Mouse (Mus musculus): ENCODE data around the gene Thyn1. TPM values are rescaled to one million over a fixed set of nuclear protein-coding genes. Genes with fewer than 3 reads are reported as not detected.

Thyn1 gene
- polyA plus RNA-seq, 1 experiment, result 2.1 TPM

DNA sequence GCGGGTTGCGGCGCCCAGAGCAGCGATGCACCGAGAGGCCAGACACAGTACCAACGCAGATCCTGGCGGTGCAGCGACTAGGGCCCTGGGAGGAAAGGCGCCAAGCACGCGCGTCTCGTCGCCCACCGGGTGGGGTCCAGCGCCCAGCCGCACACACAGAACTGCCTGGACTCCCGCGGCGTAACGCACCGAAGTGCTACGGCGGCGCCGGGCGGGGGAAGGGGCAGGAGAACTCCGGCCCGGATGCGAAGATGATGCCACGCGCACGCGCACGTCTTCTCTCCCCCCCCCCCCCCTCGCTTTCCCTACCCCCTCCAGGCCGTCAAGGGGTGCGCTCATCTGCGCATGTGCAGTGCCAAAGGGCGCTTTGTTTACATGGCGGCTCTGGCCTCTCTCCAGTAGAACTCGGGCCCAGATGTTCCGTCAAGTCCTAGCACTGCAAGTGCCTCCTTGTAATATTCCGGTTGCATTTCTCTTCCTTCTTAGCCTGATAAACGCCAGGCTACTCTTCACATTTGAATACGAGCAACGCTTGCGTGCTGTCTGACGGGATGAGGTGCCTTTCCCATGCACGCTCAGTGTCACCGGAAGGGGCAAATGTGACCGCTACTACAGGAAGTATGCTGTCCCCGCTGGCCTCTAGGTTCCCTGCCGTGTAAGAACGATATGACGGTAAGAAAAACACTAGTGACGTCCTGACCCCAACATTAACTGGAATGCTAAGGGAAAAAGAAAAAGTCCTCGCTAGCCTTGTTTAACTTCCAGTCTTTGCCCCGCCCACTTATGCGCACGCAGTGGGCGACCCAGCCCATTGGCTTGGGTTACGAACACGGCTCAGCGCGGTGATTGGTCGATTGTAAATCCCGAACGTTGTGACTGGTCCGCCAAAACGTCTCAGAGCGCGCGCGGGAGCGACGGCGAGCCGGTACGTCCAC lies 30.6 kb downstream of the Thyn1 start, which contains the start of the genes Vps26b and Ncapd3:
Vps26b (minus strand) TSS at position 238 of the 935 bp plus-strand sequence.
Ncapd3 (plus strand) TSS at position 348 of the 935 bp plus-strand sequence.
- Histone ChIP-seq H3K4me3 (ENCODE audit: low read depth, low read length) (peak within 1 kb of the TSS; percentile 81), H3K4me1 (ENCODE audit: control insufficient read depth, insufficient read depth, insufficient read length, low read length) (peaks cover 10% of the 10 kb centered on the region), H3K36me3 (ENCODE audit: control insufficient read depth, insufficient read depth, low read length) (no peaks in the 10 kb centered on the region), H3K27me3 (ENCODE audit: control insufficient read depth, insufficient read depth, low read length) (no peaks in the 10 kb centered on the region), H3K27ac (ENCODE audit: insufficient read depth, low read depth, low read length) (peak within 1 kb of the TSS; percentile 95)
- under 1% methylated on average over 80 of the region's 80 CpGs for WGBS
- TF ChIP-seq POLR2A (IDR thresholded peaks at IDR 0.05; ENCODE audit: low read depth, low read length) (peak; percentile 47; the same call in 1 of the 2 replicates), CTCF (IDR thresholded peaks at IDR 0.05; ENCODE audit: extremely low read depth, insufficient read length, insufficient replicate concordance, low read depth, low read length) (peak; percentile 37; the same call in 1 of the 2 replicates)

DNA sequence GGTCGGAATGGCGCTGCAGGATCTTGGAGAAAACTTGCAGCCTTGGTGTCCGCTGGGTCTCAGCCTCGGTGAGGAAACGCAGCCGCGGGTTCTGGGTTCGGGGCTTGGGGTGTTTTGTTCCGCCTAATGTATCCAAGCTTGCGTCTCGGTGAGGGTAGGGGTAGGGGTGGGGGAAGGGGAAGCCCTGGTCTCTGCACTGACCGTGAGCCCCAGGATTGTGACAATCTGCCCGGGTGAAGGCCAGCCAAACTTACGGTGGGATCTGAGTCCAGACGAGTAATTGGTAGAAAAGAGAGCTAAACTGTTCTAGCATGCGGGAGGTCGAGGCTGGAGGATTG lies 31.2 kb downstream of the Thyn1 start:
- TF ChIP-seq CTCF (IDR thresholded peaks at IDR 0.05; ENCODE audit: extremely low read depth, insufficient read length, insufficient replicate concordance, low read depth, low read length) (no peak), POLR2A (IDR thresholded peaks at IDR 0.05; ENCODE audit: low read depth, low read length) (no peak)
- Histone ChIP-seq H3K4me1 (ENCODE audit: control insufficient read depth, insufficient read depth, insufficient read length, low read length) (peaks cover 10% of the 10 kb centered on the region), H3K27ac (ENCODE audit: insufficient read depth, low read depth, low read length) (no peak overlapping the region), H3K27me3 (ENCODE audit: control insufficient read depth, insufficient read depth, low read length) (no peaks in the 10 kb centered on the region), H3K4me3 (ENCODE audit: low read depth, low read length) (peak overlapping the region; percentile 81), H3K36me3 (ENCODE audit: control insufficient read depth, insufficient read depth, low read length) (no peaks in the 10 kb centered on the region)
- 1% methylated on average over 17 of the region's 17 CpGs for WGBS

DNA sequence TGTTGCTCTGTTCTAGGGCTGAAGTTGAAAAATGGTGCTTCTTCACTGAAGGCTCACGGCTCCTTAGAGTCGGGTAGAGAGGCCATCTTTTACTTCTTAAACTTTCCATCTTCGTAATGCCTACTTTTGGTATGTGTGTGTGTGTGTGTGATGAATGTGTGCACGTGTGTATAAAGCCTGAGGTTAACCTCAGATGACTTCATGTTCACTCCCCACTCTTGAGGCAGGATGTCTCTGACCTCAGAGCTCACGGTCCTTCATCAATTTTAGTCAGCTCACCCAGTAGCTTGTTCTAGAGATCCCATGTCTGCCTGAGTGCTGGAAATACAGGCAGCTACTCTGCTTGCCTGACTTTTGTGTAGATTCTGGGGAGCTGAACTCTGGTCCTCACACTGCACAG lies 44.4 kb downstream of the Thyn1 start:
- Histone ChIP-seq H3K27ac (ENCODE audit: insufficient read depth, low read depth, low read length) (no peak overlapping the region), H3K27me3 (ENCODE audit: control insufficient read depth, insufficient read depth, low read length) (no peaks in the 10 kb centered on the region), H3K36me3 (ENCODE audit: control insufficient read depth, insufficient read depth, low read length) (peaks cover 39% of the 10 kb centered on the region), H3K4me3 (ENCODE audit: low read depth, low read length) (no peak overlapping the region), H3K4me1 (ENCODE audit: control insufficient read depth, insufficient read depth, insufficient read length, low read length) (no peaks in the 10 kb centered on the region)
- no peak for TF ChIP-seq CTCF (IDR thresholded peaks at IDR 0.05; ENCODE audit: extremely low read depth, insufficient read length, insufficient replicate concordance, low read depth, low read length)
- TF ChIP-seq POLR2A (IDR thresholded peaks at IDR 0.05; ENCODE audit: low read depth, low read length), result no peak
- 81% methylated on average over 5 of the region's 5 CpGs for WGBS

DNA sequence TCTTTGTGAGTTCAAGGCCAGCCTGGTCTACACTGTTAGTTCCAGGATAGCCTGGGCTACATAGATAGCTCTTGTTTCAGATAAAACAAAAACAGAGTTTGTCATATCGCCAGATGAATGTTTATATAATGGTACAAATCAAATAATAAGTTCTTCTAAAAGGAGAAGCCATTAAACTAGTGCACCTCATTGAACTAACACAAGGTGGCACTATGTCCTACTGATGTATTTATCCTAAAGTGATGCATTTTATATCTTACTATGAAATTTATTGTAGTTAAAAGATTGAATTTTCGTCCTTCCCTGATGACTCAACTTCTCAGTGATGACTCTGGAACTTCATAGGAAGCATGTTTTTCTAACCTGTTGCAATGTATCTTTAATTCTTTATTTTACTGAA lies 50.0 kb downstream of the Thyn1 start:
- H3K27ac ChIP-seq (ENCODE audit: insufficient read depth, low read depth, low read length), result no peak overlapping the region
- H3K36me3 ChIP-seq (ENCODE audit: control insufficient read depth, insufficient read depth, low read length), result peaks cover 42% of the 10 kb centered on the region
- no peaks in the 10 kb centered on the region for H3K27me3 ChIP-seq (ENCODE audit: control insufficient read depth, insufficient read depth, low read length)
- H3K4me1 ChIP-seq (ENCODE audit: control insufficient read depth, insufficient read depth, insufficient read length, low read length), result no peaks in the 10 kb centered on the region
- no peak overlapping the region for H3K4me3 ChIP-seq (ENCODE audit: low read depth, low read length)
- TF ChIP-seq POLR2A (IDR thresholded peaks at IDR 0.05; ENCODE audit: low read depth, low read length), result no peak
- no peak for TF ChIP-seq CTCF (IDR thresholded peaks at IDR 0.05; ENCODE audit: extremely low read depth, insufficient read length, insufficient replicate concordance, low read depth, low read length)
- 84% methylated on average over 2 of the region's 2 CpGs for WGBS

Other genes with a start within 250 kb of the Thyn1 start
- gene Glb1l2, start 193.2 kb upstream of the Thyn1 start, polyA plus RNA-seq (2012; rRNA removed), result 0.05 and 0.33 TPM in 2 replicates
- not detected in 2 replicates for gene Glb1l3, start 138.8 kb upstream of the Thyn1 start, polyA plus RNA-seq (2012; rRNA removed)
- gene Gm1110, start 76.6 kb upstream of the Thyn1 start, polyA plus RNA-seq (2012; rRNA removed), result not detected in 2 replicates
- gene Acad8, start 144 bp upstream of the Thyn1 start, polyA plus RNA-seq (2012; rRNA removed), result 6.1 and 7.4 TPM in 2 replicates
- gene Vps26b, start 30.4 kb downstream of the Thyn1 start, polyA plus RNA-seq (2012; rRNA removed), result 16.2 and 28.1 TPM in 2 replicates
- 7.6 and 13.2 TPM in 2 replicates for gene Ncapd3, start 30.5 kb downstream of the Thyn1 start, polyA plus RNA-seq (2012; rRNA removed)
- 2.9 and 3.5 TPM in 2 replicates for gene Jam3, start 155.7 kb downstream of the Thyn1 start, polyA plus RNA-seq (2012; rRNA removed)

Data from small intestine, adult 2 months (tissue).